In genomic region chr3:84155146-84155545, GRCm38 (mm10) we compare ENCODE assay signal across 8 mouse cellular contexts. TPM values are rescaled to one million over a fixed set of nuclear protein-coding genes. Genes with fewer than 3 reads are reported as not detected.
DNase-seq lines count a peak whose midpoint lies in the region; ATAC-seq and TF ChIP-seq lines count a peak whose summit lies in the region.

No protein-coding gene starts in this region.

- whole genome bisulfite sequencing in hindbrain, postnatal 0 days: 3% methylated on average over 26 of the region's 27 CpGs
- under 1% methylated on average over 25 of the region's 27 CpGs for WGBS in midbrain, postnatal 0 days

- H3K27me3 ChIP-seq in hindbrain, postnatal 0 days (ENCODE audit: insufficient read depth, low read length): no peaks in the 10 kb centered on the region
- no peaks in the 10 kb centered on the region for H3K27me3 ChIP-seq in midbrain, postnatal 0 days (ENCODE audit: insufficient read depth, low read length)

- no peak for DNase-seq in left cerebral cortex, adult 2 months (ENCODE audit: extremely low spot score in 1 of 2, low spot score in 2 of 2)
- no peak for DNase-seq in left cerebral cortex, adult 18-20 months (ENCODE audit: low spot score in 2 of 2)
- peak; percentile 68 for DNase-seq in c-Kit-positive CD71-positive TER-119-positive erythroid progenitor cells, embryonic 14.5 days (ENCODE audit: low spot score)
- no peak for DNase-seq in hindbrain, postnatal 0 days (ENCODE audit: low spot score)
- no peak for DNase-seq in midbrain, postnatal 0 days (ENCODE audit: low spot score)
- no peak for DNase-seq in T-cell, adult 2 months (ENCODE audit: low spot score)
- DNase-seq in cerebellum, postnatal 25 days: no peak
- no peak for DNase-seq in left cerebral cortex, adult 9 months (ENCODE audit: low spot score in 2 of 2)

- intact Hi-C loops in left cerebral cortex, adult 2 months (cut with DNase I): no loop called here

- no peak overlapping the region for H3K27ac ChIP-seq in left cerebral cortex, adult 2 months
- H3K27ac ChIP-seq in hindbrain, postnatal 0 days: no peak overlapping the region
- no peak overlapping the region for H3K27ac ChIP-seq in midbrain, postnatal 0 days (ENCODE audit: low read depth, low read length)

- peaks cover 11% of the 10 kb centered on the region; the same call in 1 of the 2 replicates for H3K36me3 ChIP-seq in hindbrain, postnatal 0 days (ENCODE audit: insufficient read depth, low read length)
- H3K36me3 ChIP-seq in midbrain, postnatal 0 days (ENCODE audit: insufficient read depth, low read length): peaks cover 2% of the 10 kb centered on the region; the same call in 1 of the 2 replicates

- H3K4me1 ChIP-seq in hindbrain, postnatal 0 days (ENCODE audit: insufficient read depth, low read length): no peaks in the 10 kb centered on the region
- no peaks in the 10 kb centered on the region for H3K4me1 ChIP-seq in midbrain, postnatal 0 days (ENCODE audit: insufficient read depth, low read length)

- H3K4me3 ChIP-seq in left cerebral cortex, adult 2 months: peak overlapping the region; percentile 61
- H3K4me3 ChIP-seq in hindbrain, postnatal 0 days (ENCODE audit: low read length): peak overlapping the region; percentile 56
- peak overlapping the region; percentile 44 for H3K4me3 ChIP-seq in midbrain, postnatal 0 days (ENCODE audit: low read depth, low read length)

- no peak for ATAC-seq in hindbrain, postnatal 0 days
- ATAC-seq in midbrain, postnatal 0 days (ENCODE audit: low FRiP score): peak; percentile 24; the same call in 1 of the 2 replicates

- no peak for TF ChIP-seq CTCF in left cerebral cortex, adult 2 months (IDR thresholded peaks at IDR 0.05)
- no peak for TF ChIP-seq CTCF in hindbrain, postnatal 0 days (IDR thresholded peaks at IDR 0.05; ENCODE audit: low read depth)
- no peak for TF ChIP-seq CTCF in midbrain, postnatal 0 days (IDR thresholded peaks at IDR 0.05)

- peak overlapping the region; percentile 54 for H3K9ac ChIP-seq in hindbrain, postnatal 0 days (replicated peaks; ENCODE audit: low read length)
- peak overlapping the region; percentile 5; the same call in 1 of the 2 replicates for H3K9ac ChIP-seq in midbrain, postnatal 0 days (replicated peaks; ENCODE audit: low read length, poor library complexity, severe bottlenecking)

- H3K9me3 ChIP-seq in hindbrain, postnatal 0 days (ENCODE audit: low read length): no peaks in the 10 kb centered on the region
- no peaks in the 10 kb centered on the region for H3K9me3 ChIP-seq in midbrain, postnatal 0 days (ENCODE audit: low read length)

- H3K4me2 ChIP-seq in hindbrain, postnatal 0 days (ENCODE audit: low read depth, low read length): peak overlapping the region; percentile 95
- H3K4me2 ChIP-seq in midbrain, postnatal 0 days (ENCODE audit: low read depth, low read length, poor library complexity, severe bottlenecking): peak overlapping the region; percentile 82

RNA-seq across cellular contexts. Expression of gene Mnd1, which starts 0.4 kb away (rescaled TPM):
- under 1 TPM; 0.68 to 0.96 TPM for total RNA-seq in left cerebral cortex, adult 2 months (2021)
- 1 to 10 TPM in 1 of 2 experiments, under 1 TPM in 1; 0.86 to 1.4 TPM for total RNA-seq in left cerebral cortex, adult 18-20 months (2021)
- 0.73 and 0.79 TPM in 2 replicates for total RNA-seq in hindbrain, postnatal 0 days (2014; rRNA removed)
- 3.7 and 3.9 TPM in 2 replicates for polyA plus RNA-seq in hindbrain, postnatal 0 days (2015; fragmentation: Nextera tagmentation; extraction: Ambion mirVana)
- total RNA-seq in midbrain, postnatal 0 days (2014; rRNA removed): 1.9 TPM in 1 of 2 replicates, not detected in the other
- 1.8 and 2.5 TPM in 2 replicates for polyA plus RNA-seq in midbrain, postnatal 0 days (2015; fragmentation: Nextera tagmentation; extraction: Ambion mirVana)

RNA-seq across cellular contexts. Expression of gene Gm6525, which starts 18.8 kb away (rescaled TPM):
- total RNA-seq in left cerebral cortex, adult 2 months (2021): not detected
- total RNA-seq in left cerebral cortex, adult 18-20 months (2021): not detected
- not detected in 2 replicates for total RNA-seq in hindbrain, postnatal 0 days (2014; rRNA removed)
- 2.3 and 2.8 TPM in 2 replicates for polyA plus RNA-seq in hindbrain, postnatal 0 days (2015; fragmentation: Nextera tagmentation; extraction: Ambion mirVana)
- total RNA-seq in midbrain, postnatal 0 days (2014; rRNA removed): 0.90 TPM in 1 of 2 replicates, not detected in the other
- polyA plus RNA-seq in midbrain, postnatal 0 days (2015; fragmentation: Nextera tagmentation; extraction: Ambion mirVana): 1.0 and 2.2 TPM in 2 replicates
